Mouse (Mus musculus): ENCODE results near the gene Ppp1r14c. TPM values are rescaled to one million over a fixed set of nuclear protein-coding genes. Genes with fewer than 3 reads are reported as not detected.
"Not testable (repeated sequence)": the region's sequence is repeated elsewhere in the genome, so short reads cannot be mapped to it uniquely, and the experiment has no call there.

Ppp1r14c gene
- total and polyA plus RNA-seq, 3 experiments, result 0.16 TPM; not detected in 2

- no peaks in the 10 kb centered on the region for H3K4me1 ChIP-seq (ENCODE audit: insufficient read depth, low read depth, low read length)
- no peaks in the 10 kb centered on the region for H3K9me3 ChIP-seq (replicated peaks)
- no peak overlapping the region for H3K4me3 ChIP-seq (ENCODE audit: low read depth, low read length)
- TF ChIP-seq GATA2 (IDR thresholded peaks at IDR 0.05; ENCODE audit: borderline replicate concordance, low read depth, low read length) (no peak), POLR2AphosphoS5 (IDR thresholded peaks at IDR 0.05; ENCODE audit: insufficient replicate concordance, low read depth, low read length) (no peak), TAL1 (conservative IDR thresholded peaks at IDR 0.05; ENCODE audit: low read depth, low read length) (no peak), GATA1 (IDR thresholded peaks at IDR 0.05; ENCODE audit: borderline replicate concordance, low read length) (no peak), CTCF (IDR thresholded peaks at IDR 0.05; ENCODE audit: low read depth, low read length) (no peak)
- no peaks in the 10 kb centered on the region for H3K36me3 ChIP-seq (replicated peaks)
- no peak for ATAC-seq (ENCODE audit: extremely low read depth, insufficient number of reproducible peaks, low FRiP score, poor library complexity, severe bottlenecking)
- DNase-seq (ENCODE audit: low spot score), result no peak
- H3K27me3 ChIP-seq (ENCODE audit: insufficient read depth, low read length), result no peaks in the 10 kb centered on the region
Observed at GRCm38 (mm10) chr10:3416565-3416964, 50.7 kb downstream of the Ppp1r14c start.

DNA sequence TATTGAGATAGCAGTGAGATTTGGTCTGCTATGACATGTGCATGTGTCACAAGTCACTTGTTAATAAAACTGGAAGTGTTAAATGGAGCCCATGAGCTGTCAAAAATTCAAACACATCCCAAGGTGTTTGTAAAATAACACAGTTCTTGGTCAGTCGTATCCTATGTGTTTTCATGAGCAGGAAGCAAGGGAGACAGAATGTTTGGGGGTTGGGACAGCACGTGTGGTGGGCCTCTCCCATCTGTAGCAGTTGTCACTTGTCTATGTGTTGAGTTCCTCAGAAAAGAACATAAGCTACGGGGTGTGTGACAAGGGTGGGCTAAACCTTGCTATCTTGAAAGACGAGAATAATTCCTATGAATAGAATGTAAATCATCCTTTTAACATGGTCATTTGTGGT, 51.6 kb downstream of the Ppp1r14c start:
- TF ChIP-seq CTCF (IDR thresholded peaks at IDR 0.05; ENCODE audit: low read depth, low read length), result no peak
- no peak for TF ChIP-seq GATA1 (IDR thresholded peaks at IDR 0.05; ENCODE audit: borderline replicate concordance, low read length)
- TF ChIP-seq GATA2 (IDR thresholded peaks at IDR 0.05; ENCODE audit: borderline replicate concordance, low read depth, low read length), result no peak
- TF ChIP-seq TAL1 (conservative IDR thresholded peaks at IDR 0.05; ENCODE audit: low read depth, low read length), result no peak
- no peak for TF ChIP-seq POLR2AphosphoS5 (IDR thresholded peaks at IDR 0.05; ENCODE audit: insufficient replicate concordance, low read depth, low read length)
- Histone ChIP-seq H3K27me3 (ENCODE audit: insufficient read depth, low read length) (no peaks in the 10 kb centered on the region), H3K4me3 (ENCODE audit: low read depth, low read length) (no peak overlapping the region), H3K4me1 (ENCODE audit: insufficient read depth, low read depth, low read length) (no peaks in the 10 kb centered on the region), H3K36me3 (replicated peaks) (no peaks in the 10 kb centered on the region), H3K9me3 (replicated peaks) (no peaks in the 10 kb centered on the region)
- no peak for ATAC-seq (ENCODE audit: extremely low read depth, insufficient number of reproducible peaks, low FRiP score, poor library complexity, severe bottlenecking)
- no peak for DNase-seq (ENCODE audit: low spot score)

- Histone ChIP-seq H3K27me3 (ENCODE audit: insufficient read depth, low read length) (no peaks in the 10 kb centered on the region), H3K36me3 (replicated peaks) (no peaks in the 10 kb centered on the region), H3K9me3 (replicated peaks) (no peaks in the 10 kb centered on the region), H3K4me1 (ENCODE audit: insufficient read depth, low read depth, low read length) (no peaks in the 10 kb centered on the region), H3K4me3 (ENCODE audit: low read depth, low read length) (no peak overlapping the region)
- DNase-seq (ENCODE audit: low spot score) (no peak), ATAC-seq (ENCODE audit: extremely low read depth, insufficient number of reproducible peaks, low FRiP score, poor library complexity, severe bottlenecking) (no peak)
- TF ChIP-seq GATA2 (IDR thresholded peaks at IDR 0.05; ENCODE audit: borderline replicate concordance, low read depth, low read length), result no peak
- TF ChIP-seq POLR2AphosphoS5 (IDR thresholded peaks at IDR 0.05; ENCODE audit: insufficient replicate concordance, low read depth, low read length), result no peak
- no peak for TF ChIP-seq CTCF (IDR thresholded peaks at IDR 0.05; ENCODE audit: low read depth, low read length)
- TF ChIP-seq TAL1 (conservative IDR thresholded peaks at IDR 0.05; ENCODE audit: low read depth, low read length), result no peak
- TF ChIP-seq GATA1 (IDR thresholded peaks at IDR 0.05; ENCODE audit: borderline replicate concordance, low read length), result no peak
Observed at GRCm38 (mm10) chr10:3424016-3424415, 58.2 kb downstream of the Ppp1r14c start.

GRCm38 (mm10) chr10:3427689-3428399, 62.0 kb downstream of the Ppp1r14c start:
- Histone ChIP-seq H3K27me3 (ENCODE audit: insufficient read depth, low read length) (no peaks in the 10 kb centered on the region), H3K4me1 (ENCODE audit: insufficient read depth, low read depth, low read length) (no peaks in the 10 kb centered on the region), H3K9me3 (replicated peaks) (no peaks in the 10 kb centered on the region), H3K4me3 (ENCODE audit: low read depth, low read length) (no peak overlapping the region), H3K36me3 (replicated peaks) (no peaks in the 10 kb centered on the region)
- ATAC-seq (ENCODE audit: extremely low read depth, insufficient number of reproducible peaks, low FRiP score, poor library complexity, severe bottlenecking) (no peak), DNase-seq (ENCODE audit: low spot score) (no peak)
- TF ChIP-seq CTCF (IDR thresholded peaks at IDR 0.05; ENCODE audit: low read depth, low read length) (no peak), GATA1 (IDR thresholded peaks at IDR 0.05; ENCODE audit: borderline replicate concordance, low read length) (no peak), TAL1 (conservative IDR thresholded peaks at IDR 0.05; ENCODE audit: low read depth, low read length) (no peak), GATA2 (IDR thresholded peaks at IDR 0.05; ENCODE audit: borderline replicate concordance, low read depth, low read length) (no peak), POLR2AphosphoS5 (IDR thresholded peaks at IDR 0.05; ENCODE audit: insufficient replicate concordance, low read depth, low read length) (no peak)

GRCm38 (mm10) chr10:3434848-3435474, 69.1 kb downstream of the Ppp1r14c start:
- Histone ChIP-seq H3K9me3 (replicated peaks) (no peaks in the 10 kb centered on the region), H3K4me3 (ENCODE audit: low read depth, low read length) (no peak overlapping the region), H3K4me1 (ENCODE audit: insufficient read depth, low read depth, low read length) (no peaks in the 10 kb centered on the region), H3K36me3 (replicated peaks) (no peaks in the 10 kb centered on the region), H3K27me3 (ENCODE audit: insufficient read depth, low read length) (no peaks in the 10 kb centered on the region)
- no peak for DNase-seq (ENCODE audit: low spot score)
- TF ChIP-seq TAL1 (conservative IDR thresholded peaks at IDR 0.05; ENCODE audit: low read depth, low read length), result no peak
- no peak for TF ChIP-seq CTCF (IDR thresholded peaks at IDR 0.05; ENCODE audit: low read depth, low read length)
- TF ChIP-seq POLR2AphosphoS5 (IDR thresholded peaks at IDR 0.05; ENCODE audit: insufficient replicate concordance, low read depth, low read length), result no peak
- TF ChIP-seq GATA1 (IDR thresholded peaks at IDR 0.05; ENCODE audit: borderline replicate concordance, low read length), result no peak
- no peak for TF ChIP-seq GATA2 (IDR thresholded peaks at IDR 0.05; ENCODE audit: borderline replicate concordance, low read depth, low read length)
- no peak for ATAC-seq (ENCODE audit: extremely low read depth, insufficient number of reproducible peaks, low FRiP score, poor library complexity, severe bottlenecking)

- Histone ChIP-seq H3K36me3 (replicated peaks) (no peaks in the 10 kb centered on the region), H3K4me1 (ENCODE audit: insufficient read depth, low read depth, low read length) (no peaks in the 10 kb centered on the region), H3K4me3 (ENCODE audit: low read depth, low read length) (no peak overlapping the region), H3K27me3 (ENCODE audit: insufficient read depth, low read length) (no peaks in the 10 kb centered on the region), H3K9me3 (replicated peaks) (no peaks in the 10 kb centered on the region)
- no peak for ATAC-seq (ENCODE audit: extremely low read depth, insufficient number of reproducible peaks, low FRiP score, poor library complexity, severe bottlenecking)
- DNase-seq (ENCODE audit: low spot score), result no peak
- TF ChIP-seq CTCF (IDR thresholded peaks at IDR 0.05; ENCODE audit: low read depth, low read length) (no peak), GATA2 (IDR thresholded peaks at IDR 0.05; ENCODE audit: borderline replicate concordance, low read depth, low read length) (no peak), POLR2AphosphoS5 (IDR thresholded peaks at IDR 0.05; ENCODE audit: insufficient replicate concordance, low read depth, low read length) (no peak), TAL1 (conservative IDR thresholded peaks at IDR 0.05; ENCODE audit: low read depth, low read length) (no peak)
Observed at GRCm38 (mm10) chr10:3440722-3441471, 75.0 kb downstream of the Ppp1r14c start.

DNA sequence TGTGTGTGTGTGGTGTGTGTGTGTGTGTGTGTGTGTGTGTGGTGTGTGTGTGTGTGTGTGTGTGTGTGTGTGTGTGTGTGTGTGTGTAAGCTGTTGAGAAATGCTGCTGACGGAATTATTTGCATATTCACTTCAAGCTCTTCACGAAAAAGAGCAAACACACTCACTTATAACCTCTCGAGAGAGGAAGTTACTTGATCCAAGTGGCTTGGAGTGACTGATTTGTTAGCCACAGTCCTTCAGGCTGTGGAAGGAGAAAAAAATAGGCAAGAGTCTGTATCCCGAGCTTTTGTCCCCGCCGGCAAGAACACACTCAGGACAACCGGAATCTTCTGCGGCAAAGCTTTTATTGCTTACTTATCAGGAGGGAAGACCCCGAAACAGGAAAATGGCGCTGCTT, 80.9 kb downstream of the Ppp1r14c start:
- DNase-seq (ENCODE audit: low spot score); H3K27me3 ChIP-seq (ENCODE audit: insufficient read depth, low read length); H3K36me3 ChIP-seq (replicated peaks); H3K4me1 ChIP-seq (ENCODE audit: insufficient read depth, low read depth, low read length); H3K4me3 ChIP-seq (ENCODE audit: low read depth, low read length); H3K9me3 ChIP-seq (replicated peaks); ATAC-seq (ENCODE audit: extremely low read depth, insufficient number of reproducible peaks, low FRiP score, poor library complexity, severe bottlenecking): not testable (repeated sequence)
